Mouse (Mus musculus): ENCODE measurements at regions not wholly inside any gene's neighbourhood (a gene's known extent, or its start where the extent isn't known, plus 50 kb on each side); places are given as distances from the start of the nearest gene placed in this dataset.
"Not testable (repeated sequence)": the region's sequence is repeated elsewhere in the genome, so short reads cannot be mapped to it uniquely, and the experiment has no call there.

- H3K27ac ChIP-seq (replicated peaks; ENCODE audit: low read depth, low read length): no peak overlapping the region
Observed at GRCm38 (mm10) chr2:53723231-53723630, 362.1 kb downstream of the Rprm start.

DNA sequence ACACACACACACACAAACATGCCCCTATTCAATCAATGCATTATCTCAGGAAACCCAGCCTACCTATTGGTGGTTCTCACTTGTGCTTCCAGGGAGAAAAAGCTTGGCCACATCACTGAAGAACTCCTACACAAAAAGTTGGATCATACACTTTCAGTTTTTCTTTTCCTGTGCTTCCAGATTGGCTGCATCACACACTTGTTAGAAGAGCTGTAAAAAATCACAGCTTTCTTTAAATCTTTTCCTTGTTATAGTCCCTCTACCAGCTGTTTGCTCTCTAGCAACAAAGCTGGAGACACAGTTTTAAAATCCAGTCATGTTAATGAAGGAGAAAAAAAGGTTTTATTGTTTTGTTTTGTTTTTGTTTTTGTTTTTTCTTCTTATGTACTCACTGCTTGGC, 356.7 kb downstream of the Rprm start:
- Histone ChIP-seq H3K36me3 (replicated peaks; ENCODE audit: control insufficient read depth, insufficient read depth, low read depth, low read length) (no peaks in the 10 kb centered on the region), H3K4me2 (ENCODE audit: low read depth, low read length) (no peak overlapping the region), H3K27ac (replicated peaks; ENCODE audit: low read depth, low read length) (no peak overlapping the region), H3K4me1 (ENCODE audit: control insufficient read depth, insufficient read depth, low read length) (no peaks in the 10 kb centered on the region), H3K27me3 (ENCODE audit: control insufficient read depth, insufficient read depth, low read length) (no peaks in the 10 kb centered on the region), H3K9me3 (replicated peaks; ENCODE audit: control insufficient read depth, low read length) (no peaks in the 10 kb centered on the region), H3K9ac (replicated peaks; ENCODE audit: low read length) (no peak overlapping the region), H3K4me3 (ENCODE audit: low read depth, low read length) (no peak overlapping the region)
- DNase-seq (ENCODE audit: low spot score) (no peak), ATAC-seq (replicated peaks; ENCODE audit: insufficient number of reproducible peaks, low FRiP score, low TSS enrichment, low read depth) (no peak)

More at GRCm38 (mm10) chr2:53723231-53723630, 362.1 kb downstream of the Rprm start:
- no peak overlapping the region for H3K4me3 ChIP-seq (ENCODE audit: low read depth, low read length)
- H3K27me3 ChIP-seq (ENCODE audit: control insufficient read depth, insufficient read depth, low read length): no peaks in the 10 kb centered on the region
- no peak for ATAC-seq (replicated peaks; ENCODE audit: insufficient number of reproducible peaks, low FRiP score, low TSS enrichment, low read depth)
- no peak overlapping the region for H3K9ac ChIP-seq (replicated peaks; ENCODE audit: low read length)
- 92% methylated on average over 6 of the region's 6 CpGs for WGBS
- no peaks in the 10 kb centered on the region for H3K9me3 ChIP-seq (replicated peaks; ENCODE audit: control insufficient read depth, low read length)
- H3K4me1 ChIP-seq (ENCODE audit: control insufficient read depth, insufficient read depth, low read length): no peaks in the 10 kb centered on the region
- H3K4me2 ChIP-seq (ENCODE audit: low read depth, low read length): no peak overlapping the region
- H3K36me3 ChIP-seq (replicated peaks; ENCODE audit: control insufficient read depth, insufficient read depth, low read depth, low read length): no peaks in the 10 kb centered on the region
- DNase-seq (ENCODE audit: low spot score): no peak

DNA sequence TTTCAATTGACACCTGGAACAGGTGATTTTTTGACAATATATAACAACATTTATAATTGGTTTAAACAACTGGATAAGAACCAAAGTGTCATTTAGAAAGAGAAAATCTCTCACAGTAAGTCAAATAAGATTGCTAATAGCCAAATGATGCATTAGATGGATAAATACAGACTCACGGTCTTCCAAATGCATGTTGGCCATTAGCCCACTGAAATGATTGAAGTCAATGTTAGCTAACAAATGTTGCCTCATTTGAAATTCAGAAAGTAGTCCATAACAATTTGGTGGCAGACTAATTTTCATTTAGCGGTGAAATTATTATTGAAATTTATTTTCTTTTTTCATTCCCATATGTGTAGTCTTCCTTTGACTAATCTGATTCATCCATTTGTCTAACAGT, 354.9 kb downstream of the Rprm start:
- H3K36me3 ChIP-seq (replicated peaks; ENCODE audit: control insufficient read depth, insufficient read depth, low read depth, low read length): no peaks in the 10 kb centered on the region
- H3K27me3 ChIP-seq (ENCODE audit: control insufficient read depth, insufficient read depth, low read length): no peaks in the 10 kb centered on the region
- H3K4me3 ChIP-seq (ENCODE audit: low read depth, low read length): no peak overlapping the region
- WGBS: 90% methylated on average over 2 of the region's 2 CpGs
- H3K9me3 ChIP-seq (replicated peaks; ENCODE audit: control insufficient read depth, low read length): no peaks in the 10 kb centered on the region
- H3K4me1 ChIP-seq (ENCODE audit: control insufficient read depth, insufficient read depth, low read length): no peaks in the 10 kb centered on the region
- no peak overlapping the region for H3K9ac ChIP-seq (replicated peaks; ENCODE audit: low read length)
- ATAC-seq (replicated peaks; ENCODE audit: insufficient number of reproducible peaks, low FRiP score, low TSS enrichment, low read depth) (no peak), DNase-seq (ENCODE audit: low spot score) (no peak)
- H3K27ac ChIP-seq (replicated peaks; ENCODE audit: low read depth, low read length): no peak overlapping the region
- no peak overlapping the region for H3K4me2 ChIP-seq (ENCODE audit: low read depth, low read length)

DNA sequence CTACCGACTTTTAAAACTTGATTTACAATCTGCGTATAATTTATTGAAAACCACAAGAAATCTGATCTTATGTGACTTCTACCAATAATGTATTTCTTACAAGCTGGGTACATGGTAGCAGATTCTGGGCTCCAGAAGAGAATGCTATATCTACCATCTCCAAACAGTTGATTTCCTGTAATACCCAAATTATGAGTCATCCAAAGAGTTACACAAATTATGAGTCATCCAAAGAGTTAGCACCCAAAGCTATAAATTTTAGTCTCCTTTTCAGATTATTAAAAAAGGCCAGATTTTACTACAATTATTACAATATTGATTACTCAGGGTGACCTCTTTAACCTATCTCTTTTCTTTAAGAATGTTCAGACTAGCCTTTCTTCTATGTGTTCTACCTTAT, 321.9 kb downstream of the Rprm start:
- H3K4me3 ChIP-seq (ENCODE audit: low read depth, low read length): no peak overlapping the region
- H3K4me2 ChIP-seq (ENCODE audit: low read depth, low read length): no peak overlapping the region
- H3K9me3 ChIP-seq (replicated peaks; ENCODE audit: control insufficient read depth, low read length): no peaks in the 10 kb centered on the region
- H3K27me3 ChIP-seq (ENCODE audit: control insufficient read depth, insufficient read depth, low read length): no peaks in the 10 kb centered on the region
- no peaks in the 10 kb centered on the region for H3K36me3 ChIP-seq (replicated peaks; ENCODE audit: control insufficient read depth, insufficient read depth, low read depth, low read length)
- WGBS: 93% methylated on average over 2 of the region's 2 CpGs
- DNase-seq (ENCODE audit: low spot score) (no peak), ATAC-seq (replicated peaks; ENCODE audit: insufficient number of reproducible peaks, low FRiP score, low TSS enrichment, low read depth) (no peak)
- no peak overlapping the region for H3K27ac ChIP-seq (replicated peaks; ENCODE audit: low read depth, low read length)
- H3K4me1 ChIP-seq (ENCODE audit: control insufficient read depth, insufficient read depth, low read length): no peaks in the 10 kb centered on the region
- H3K9ac ChIP-seq (replicated peaks; ENCODE audit: low read length): no peak overlapping the region

DNA sequence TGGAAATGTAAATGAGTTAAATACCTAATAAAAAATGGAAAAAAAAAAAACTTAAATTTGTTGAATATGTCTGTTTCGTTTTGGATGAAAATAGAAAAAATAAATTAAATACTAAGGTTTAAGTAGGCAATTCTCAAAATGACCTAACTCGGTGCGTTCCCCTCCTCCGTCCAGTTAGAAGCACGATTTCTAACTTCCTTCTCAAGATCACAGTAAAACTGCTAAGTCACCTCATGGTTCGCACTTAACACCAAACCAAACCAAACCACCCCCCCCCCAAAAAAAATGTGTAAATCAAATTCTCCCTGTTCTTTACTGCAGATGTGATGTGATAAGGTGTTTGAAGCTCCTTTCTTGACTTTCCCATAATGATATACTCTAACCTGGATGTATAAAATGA, 303.3 kb downstream of the Rprm start:
- DNase-seq (ENCODE audit: low spot score); H3K9me3 ChIP-seq (replicated peaks; ENCODE audit: control insufficient read depth, low read length); ATAC-seq (replicated peaks; ENCODE audit: insufficient number of reproducible peaks, low FRiP score, low TSS enrichment, low read depth); H3K9ac ChIP-seq (replicated peaks; ENCODE audit: low read length); H3K36me3 ChIP-seq (replicated peaks; ENCODE audit: control insufficient read depth, insufficient read depth, low read depth, low read length); H3K27me3 ChIP-seq (ENCODE audit: control insufficient read depth, insufficient read depth, low read length); H3K4me2 ChIP-seq (ENCODE audit: low read depth, low read length); H3K27ac ChIP-seq (replicated peaks; ENCODE audit: low read depth, low read length); H3K4me3 ChIP-seq (ENCODE audit: low read depth, low read length); H3K4me1 ChIP-seq (ENCODE audit: control insufficient read depth, insufficient read depth, low read length): not testable (repeated sequence)
- 77% methylated on average over 2 of the region's 6 CpGs for WGBS

- H3K4me1 ChIP-seq (ENCODE audit: control insufficient read depth, insufficient read depth, low read length); ATAC-seq (replicated peaks; ENCODE audit: insufficient number of reproducible peaks, low FRiP score, low TSS enrichment, low read depth); H3K9ac ChIP-seq (replicated peaks; ENCODE audit: low read length); H3K27me3 ChIP-seq (ENCODE audit: control insufficient read depth, insufficient read depth, low read length); H3K9me3 ChIP-seq (replicated peaks; ENCODE audit: control insufficient read depth, low read length); H3K27ac ChIP-seq (replicated peaks; ENCODE audit: low read depth, low read length); H3K4me2 ChIP-seq (ENCODE audit: low read depth, low read length); DNase-seq (ENCODE audit: low spot score); H3K36me3 ChIP-seq (replicated peaks; ENCODE audit: control insufficient read depth, insufficient read depth, low read depth, low read length); H3K4me3 ChIP-seq (ENCODE audit: low read depth, low read length): not testable (repeated sequence)
- WGBS: 97% methylated on average over 2 of the region's 6 CpGs
Observed at GRCm38 (mm10) chr2:53788599-53788998, 296.8 kb downstream of the Rprm start.

DNA sequence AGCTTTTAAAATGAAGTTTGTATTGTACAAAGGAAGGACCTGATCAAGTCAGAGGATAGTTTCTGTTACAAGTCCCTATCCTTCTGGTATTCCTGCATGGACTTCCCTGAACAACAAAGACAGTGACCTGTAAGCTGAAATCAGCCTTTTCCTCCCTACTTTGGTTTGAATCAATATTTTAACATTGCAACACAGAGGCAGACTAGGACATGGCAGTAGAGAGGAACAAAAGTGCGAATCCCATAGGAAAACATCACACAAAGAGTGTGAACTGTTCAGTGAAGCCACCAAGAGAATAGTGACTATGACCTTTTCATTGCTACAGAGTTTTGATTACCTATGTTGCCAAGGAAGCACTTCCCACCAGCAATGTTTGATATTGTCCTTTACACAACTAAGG, 288.7 kb downstream of the Rprm start:
- no peak overlapping the region for H3K27ac ChIP-seq (replicated peaks; ENCODE audit: low read depth, low read length)

DNA sequence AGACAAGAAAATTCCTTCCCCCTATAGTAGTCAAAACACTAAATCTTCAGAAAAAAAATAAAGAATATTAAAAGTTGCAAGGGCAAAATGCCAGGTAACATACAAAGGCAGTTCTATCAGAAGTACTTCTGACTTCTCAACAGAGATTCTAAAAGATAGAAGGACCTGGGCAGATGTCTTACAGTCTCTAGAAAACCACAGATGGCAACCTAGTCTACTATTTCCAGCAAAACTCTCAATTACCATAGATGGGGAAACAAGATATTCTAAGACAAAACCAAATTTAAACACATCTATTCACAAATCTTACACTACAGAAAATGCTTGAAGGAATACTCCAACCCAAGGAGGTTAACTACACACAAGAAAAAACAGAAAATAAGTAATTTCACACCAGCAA, 281.7 kb downstream of the Rprm start:
- Histone ChIP-seq H3K4me2 (ENCODE audit: low read depth, low read length) (no peak overlapping the region), H3K9me3 (replicated peaks; ENCODE audit: control insufficient read depth, low read length) (no peaks in the 10 kb centered on the region), H3K4me1 (ENCODE audit: control insufficient read depth, insufficient read depth, low read length) (no peaks in the 10 kb centered on the region), H3K4me3 (ENCODE audit: low read depth, low read length) (no peak overlapping the region), H3K27me3 (ENCODE audit: control insufficient read depth, insufficient read depth, low read length) (no peaks in the 10 kb centered on the region), H3K9ac (replicated peaks; ENCODE audit: low read length) (no peak overlapping the region), H3K27ac (replicated peaks; ENCODE audit: low read depth, low read length) (no peak overlapping the region), H3K36me3 (replicated peaks; ENCODE audit: control insufficient read depth, insufficient read depth, low read depth, low read length) (no peaks in the 10 kb centered on the region)
- no peak for ATAC-seq (replicated peaks; ENCODE audit: insufficient number of reproducible peaks, low FRiP score, low TSS enrichment, low read depth)
- no peak for DNase-seq (ENCODE audit: low spot score)

More for the DNA sequence above, 288.7 kb downstream of the Rprm start:
- DNase-seq (ENCODE audit: low spot score) (no peak), ATAC-seq (replicated peaks; ENCODE audit: insufficient number of reproducible peaks, low FRiP score, low TSS enrichment, low read depth) (no peak)
- no peaks in the 10 kb centered on the region for H3K36me3 ChIP-seq (replicated peaks; ENCODE audit: control insufficient read depth, insufficient read depth, low read depth, low read length)
- no peak overlapping the region for H3K4me2 ChIP-seq (ENCODE audit: low read depth, low read length)
- no peaks in the 10 kb centered on the region for H3K9me3 ChIP-seq (replicated peaks; ENCODE audit: control insufficient read depth, low read length)
- no peak overlapping the region for H3K9ac ChIP-seq (replicated peaks; ENCODE audit: low read length)
- no peak overlapping the region for H3K4me3 ChIP-seq (ENCODE audit: low read depth, low read length)
- 71% methylated on average over 1 of the region's 1 CpGs for WGBS
- H3K4me1 ChIP-seq (ENCODE audit: control insufficient read depth, insufficient read depth, low read length): no peaks in the 10 kb centered on the region
- H3K27me3 ChIP-seq (ENCODE audit: control insufficient read depth, insufficient read depth, low read length): no peaks in the 10 kb centered on the region
